Comparison of ENCODE assay signal across 25 mouse cellular contexts in genomic region chr1:162563236-162563635, GRCm38 (mm10). TPM values are rescaled to one million over a fixed set of nuclear protein-coding genes. Genes with fewer than 3 reads are reported as not detected.
A peak's percentile ranks its signal among the peaks of the same experiment; 100 is the strongest.
DNase-seq lines count a peak whose midpoint lies in the region; ATAC-seq and TF ChIP-seq lines count a peak whose summit lies in the region.
"Had no signal": no experiment of that assay in that cellular context is flagged by ENCODE, and none has a peak within 500 bp of the region (broad histone marks: within the 10 kb centered on the region; RNA-seq: fewer than 3 reads in every experiment).

No protein-coding gene starts in this region.

- TF ChIP-seq POLR2A in bone marrow macrophage, adult 2 months (IDR thresholded peaks at IDR 0.05; ENCODE audit: borderline replicate concordance, low read depth, low read length) = no peak

- H3K27ac ChIP-seq in bone marrow macrophage, adult 2 months (ENCODE audit: insufficient read depth, low read depth, low read length) = peak overlapping the region; percentile 66
- H3K27ac ChIP-seq: embryonic facial prominence, embryonic 12.5 days; embryonic facial prominence, embryonic 15.5 days; forebrain, embryonic 13.5 days; heart, embryonic 15.5 days; hindbrain, embryonic 14.5 days; hindbrain, postnatal 0 days had no signal

- DNase-seq in 416B (ENCODE audit: low read depth) (peak; percentile 74), adipocyte (ENCODE audit: low spot score) (no peak)
- DNase-seq in kidney, adult 18-20 months = no peak
- DNase-seq: adrenal gland, postnatal 10 days; adrenal gland, postnatal 36 days; cerebellum, adult 11-12 months; cerebellum, adult 9-10 months; cerebellum, postnatal 14 days; gastrocnemius, postnatal 25 days; heart, postnatal 10 days; heart, postnatal 36 days; kidney, adult 2 months had no signal

- TF ChIP-seq CTCF in bone marrow macrophage, adult 2 months (IDR thresholded peaks at IDR 0.05; ENCODE audit: low read depth, low read length) = no peak

- H3K4me1 ChIP-seq in bone marrow macrophage, adult 2 months (ENCODE audit: control insufficient read depth, insufficient read depth, low read length) = peaks cover 40% of the 10 kb centered on the region
- H3K4me1 ChIP-seq: forebrain, embryonic 13.5 days; heart, embryonic 15.5 days had no signal

- no peak overlapping the region for H3K4me3 ChIP-seq in bone marrow macrophage, adult 2 months (ENCODE audit: insufficient read depth, low read length)
- H3K4me3 ChIP-seq: embryonic facial prominence, embryonic 12.5 days; embryonic facial prominence, embryonic 15.5 days; erythroblast, embryonic 14.5 days; forebrain, embryonic 13.5 days; heart, embryonic 15.5 days had no signal

- peak; percentile 80 for ATAC-seq in hematopoietic stem cell, adult 5-6 weeks (replicated peaks in 1 of 2; ENCODE audit: insufficient read depth in 1 of 2, low FRiP score in 2 of 2, low TSS enrichment in 1 of 2, low read depth in 1 of 2, poor library complexity in 2 of 2, severe bottlenecking in 2 of 2)
- peak; percentile 68 for ATAC-seq in megakaryocyte progenitor cell, adult 5-6 weeks (replicated peaks; ENCODE audit: poor library complexity)
- ATAC-seq: activated CD4-positive, CD25-positive, alpha-beta regulatory T cell, adult 4 months; forebrain, embryonic 13.5 days; hindbrain, postnatal 0 days; inflammation-experienced regulatory T-cells, adult 6 months; intestine, embryonic 16.5 days had no signal

RNA-seq across cellular contexts. Expression of gene Vamp4, which starts 7.1 kb away (rescaled TPM):
- polyA plus RNA-seq in bone marrow macrophage, adult 2 months (2012; ENCODE audit: insufficient read depth, insufficient read length, missing spikeins) = 75.5 and 78.8 TPM in 2 replicates
- total RNA-seq in hematopoietic stem cell, adult 5-6 weeks (2017) = 24.1 and 24.7 TPM in 2 replicates
- 39.8 and 41.7 TPM in 2 replicates for total RNA-seq in megakaryocyte progenitor cell, adult 5-6 weeks (2015)
- 21.7 and 25.9 TPM in 2 replicates for total RNA-seq in megakaryocyte progenitor cell, adult 5-6 weeks (2017)

RNA-seq across cellular contexts. Expression of gene Mettl13, which starts 14.9 kb away (rescaled TPM):
- 6.5 and 8.2 TPM in 2 replicates for polyA plus RNA-seq in bone marrow macrophage, adult 2 months (2012; ENCODE audit: insufficient read depth, insufficient read length, missing spikeins)
- total RNA-seq in hematopoietic stem cell, adult 5-6 weeks (2017) = 16.9 and 18.9 TPM in 2 replicates
- 7.9 and 8.8 TPM in 2 replicates for total RNA-seq in megakaryocyte progenitor cell, adult 5-6 weeks (2015)
- 16.0 and 22.9 TPM in 2 replicates for total RNA-seq in megakaryocyte progenitor cell, adult 5-6 weeks (2017)
